Mouse (Mus musculus): Measurements from ENCODE around the gene Defb45. TPM values are rescaled to one million over a fixed set of nuclear protein-coding genes. Genes with fewer than 3 reads are reported as not detected.

The Defb45 gene
- polyA plus RNA-seq, 1 experiment from 2014 or later = not detected

- DNase-seq (ENCODE audit: low spot score) = no peak
Measured at GRCm38 (mm10) chr2:152629904-152630303, 30.7 kb upstream of the Defb45 start.

GRCm38 (mm10) chr2:152629239-152629638 lies 30.0 kb upstream of the Defb45 start:
- Histone ChIP-seq H3K4me3 (ENCODE audit: low read depth, low read length) (no peak overlapping the region), H3K4me2 (ENCODE audit: low read depth, low read length, severe bottlenecking) (no peak overlapping the region), H3K4me1 (replicated peaks; ENCODE audit: control insufficient read depth, insufficient read depth, low read length) (peaks cover 7% of the 10 kb centered on the region; the same call in 1 of the 2 replicates), H3K27ac (ENCODE audit: low read depth, low read length) (no peak overlapping the region), H3K36me3 (ENCODE audit: control insufficient read depth, insufficient read depth, low read length) (no peaks in the 10 kb centered on the region), H3K9ac (ENCODE audit: low read length) (no peak overlapping the region), H3K27me3 (ENCODE audit: control insufficient read depth, insufficient read depth, low read length) (peaks cover 37% of the 10 kb centered on the region), H3K9me3 (ENCODE audit: control insufficient read depth, low read length) (no peaks in the 10 kb centered on the region)
- no peak for DNase-seq (ENCODE audit: low spot score)
- WGBS = 71% methylated on average over 3 of the region's 3 CpGs
- no peak for ATAC-seq (replicated peaks; ENCODE audit: low FRiP score)

More at GRCm38 (mm10) chr2:152629904-152630303, 30.7 kb upstream of the Defb45 start:
- no peak overlapping the region for H3K27ac ChIP-seq (ENCODE audit: low read depth, low read length)
- peaks cover 35% of the 10 kb centered on the region for H3K27me3 ChIP-seq (ENCODE audit: control insufficient read depth, insufficient read depth, low read length)
- no peak for ATAC-seq (replicated peaks; ENCODE audit: low FRiP score)
- 90% methylated on average over 6 of the region's 6 CpGs for WGBS
- no peak overlapping the region for H3K4me2 ChIP-seq (ENCODE audit: low read depth, low read length, severe bottlenecking)
- no peak overlapping the region for H3K4me3 ChIP-seq (ENCODE audit: low read depth, low read length)
- H3K9ac ChIP-seq (ENCODE audit: low read length) = no peak overlapping the region
- H3K36me3 ChIP-seq (ENCODE audit: control insufficient read depth, insufficient read depth, low read length) = no peaks in the 10 kb centered on the region
- no peaks in the 10 kb centered on the region for H3K9me3 ChIP-seq (ENCODE audit: control insufficient read depth, low read length)
- peaks cover 7% of the 10 kb centered on the region; the same call in 1 of the 2 replicates for H3K4me1 ChIP-seq (replicated peaks; ENCODE audit: control insufficient read depth, insufficient read depth, low read length)

GRCm38 (mm10) chr2:152628066-152628465 lies 28.9 kb upstream of the Defb45 start:
- Histone ChIP-seq H3K4me2 (ENCODE audit: low read depth, low read length, severe bottlenecking) (no peak overlapping the region), H3K36me3 (ENCODE audit: control insufficient read depth, insufficient read depth, low read length) (no peaks in the 10 kb centered on the region), H3K4me1 (replicated peaks; ENCODE audit: control insufficient read depth, insufficient read depth, low read length) (peaks cover 7% of the 10 kb centered on the region; the same call in 1 of the 2 replicates), H3K27me3 (ENCODE audit: control insufficient read depth, insufficient read depth, low read length) (peaks cover 37% of the 10 kb centered on the region), H3K27ac (ENCODE audit: low read depth, low read length) (no peak overlapping the region), H3K9ac (ENCODE audit: low read length) (no peak overlapping the region), H3K4me3 (ENCODE audit: low read depth, low read length) (no peak overlapping the region), H3K9me3 (ENCODE audit: control insufficient read depth, low read length) (no peaks in the 10 kb centered on the region)
- ATAC-seq (replicated peaks; ENCODE audit: low FRiP score) = no peak
- DNase-seq (ENCODE audit: low spot score) = no peak
- WGBS = 43% methylated on average over 17 of the region's 17 CpGs

- no peaks in the 10 kb centered on the region for H3K36me3 ChIP-seq (ENCODE audit: control insufficient read depth, insufficient read depth, low read length)
- ATAC-seq (replicated peaks; ENCODE audit: low FRiP score) (peak; percentile 45), DNase-seq (ENCODE audit: low spot score) (peak; percentile 65)
- H3K9me3 ChIP-seq (ENCODE audit: control insufficient read depth, low read length) = no peaks in the 10 kb centered on the region
- no peak within 1 kb of the TSS for H3K27ac ChIP-seq (ENCODE audit: low read depth, low read length)
- H3K27me3 ChIP-seq (ENCODE audit: control insufficient read depth, insufficient read depth, low read length) = peaks cover 35% of the 10 kb centered on the region
- WGBS = under 1% methylated on average over 58 of the region's 59 CpGs
- H3K9ac ChIP-seq (ENCODE audit: low read length) = peak within 1 kb of the TSS; percentile 43; the same call in 1 of the 2 replicates
- H3K4me3 ChIP-seq (ENCODE audit: low read depth, low read length) = peak within 1 kb of the TSS; percentile 31
- H3K4me1 ChIP-seq (replicated peaks; ENCODE audit: control insufficient read depth, insufficient read depth, low read length) = peaks cover 7% of the 10 kb centered on the region; the same call in 1 of the 2 replicates
- peak within 1 kb of the TSS; percentile 64 for H3K4me2 ChIP-seq (ENCODE audit: low read depth, low read length, severe bottlenecking)
Measured at GRCm38 (mm10) chr2:152626774-152627591, 27.8 kb upstream of the Defb45 start, which contains the start of gene Rem1. TSS of gene Rem1 (plus strand) at chr2:152626951.

GRCm38 (mm10) chr2:152625256-152625655 lies 26.1 kb upstream of the Defb45 start:
- H3K4me3 ChIP-seq (ENCODE audit: low read depth, low read length) = no peak overlapping the region
- ATAC-seq (replicated peaks; ENCODE audit: low FRiP score) = 0 out of 2 replicates have a peak, but pooled peaks have one; percentile 33
- no peak overlapping the region for H3K9ac ChIP-seq (ENCODE audit: low read length)
- H3K4me1 ChIP-seq (replicated peaks; ENCODE audit: control insufficient read depth, insufficient read depth, low read length) = peaks cover 7% of the 10 kb centered on the region; the same call in 1 of the 2 replicates
- no peaks in the 10 kb centered on the region for H3K36me3 ChIP-seq (ENCODE audit: control insufficient read depth, insufficient read depth, low read length)
- H3K9me3 ChIP-seq (ENCODE audit: control insufficient read depth, low read length) = no peaks in the 10 kb centered on the region
- 0% methylated on average over 1 of the region's 1 CpGs for WGBS
- H3K4me2 ChIP-seq (ENCODE audit: low read depth, low read length, severe bottlenecking) = no peak overlapping the region
- no peak for DNase-seq (ENCODE audit: low spot score)
- H3K27me3 ChIP-seq (ENCODE audit: control insufficient read depth, insufficient read depth, low read length) = peaks cover 35% of the 10 kb centered on the region
- H3K27ac ChIP-seq (ENCODE audit: low read depth, low read length) = no peak overlapping the region

- Histone ChIP-seq H3K9me3 (ENCODE audit: control insufficient read depth, low read length) (no peaks in the 10 kb centered on the region), H3K4me2 (ENCODE audit: low read depth, low read length, severe bottlenecking) (no peak overlapping the region), H3K27me3 (ENCODE audit: control insufficient read depth, insufficient read depth, low read length) (peaks cover 35% of the 10 kb centered on the region), H3K9ac (ENCODE audit: low read length) (no peak overlapping the region), H3K4me1 (replicated peaks; ENCODE audit: control insufficient read depth, insufficient read depth, low read length) (peaks cover 7% of the 10 kb centered on the region; the same call in 1 of the 2 replicates), H3K27ac (ENCODE audit: low read depth, low read length) (no peak overlapping the region), H3K4me3 (ENCODE audit: low read depth, low read length) (no peak overlapping the region), H3K36me3 (ENCODE audit: control insufficient read depth, insufficient read depth, low read length) (no peaks in the 10 kb centered on the region)
- ATAC-seq (replicated peaks; ENCODE audit: low FRiP score) = no peak
- 84% methylated on average over 2 of the region's 2 CpGs for WGBS
- no peak for DNase-seq (ENCODE audit: low spot score)
Measured at GRCm38 (mm10) chr2:152624566-152624965, 25.4 kb upstream of the Defb45 start.

GRCm38 (mm10) chr2:152622953-152623352 lies 23.8 kb upstream of the Defb45 start, which contains the start of gene Defb25:
TSS of gene Defb25 (minus strand) at chr2:152623053.
- Histone ChIP-seq H3K9ac (ENCODE audit: low read length) (no peak within 1 kb of the TSS), H3K9me3 (ENCODE audit: control insufficient read depth, low read length) (no peaks in the 10 kb centered on the region), H3K27me3 (ENCODE audit: control insufficient read depth, insufficient read depth, low read length) (peaks cover 26% of the 10 kb centered on the region), H3K4me2 (ENCODE audit: low read depth, low read length, severe bottlenecking) (no peak within 1 kb of the TSS), H3K27ac (ENCODE audit: low read depth, low read length) (no peak within 1 kb of the TSS), H3K36me3 (ENCODE audit: control insufficient read depth, insufficient read depth, low read length) (no peaks in the 10 kb centered on the region), H3K4me3 (ENCODE audit: low read depth, low read length) (no peak within 1 kb of the TSS), H3K4me1 (replicated peaks; ENCODE audit: control insufficient read depth, insufficient read depth, low read length) (peaks cover 7% of the 10 kb centered on the region; the same call in 1 of the 2 replicates)
- no peak for ATAC-seq (replicated peaks; ENCODE audit: low FRiP score)
- DNase-seq (ENCODE audit: low spot score) = no peak
- 83% methylated on average over 7 of the region's 7 CpGs for WGBS

GRCm38 (mm10) chr2:152622151-152622550 lies 23.0 kb upstream of the Defb45 start:
- Histone ChIP-seq H3K9me3 (ENCODE audit: control insufficient read depth, low read length) (no peaks in the 10 kb centered on the region), H3K9ac (ENCODE audit: low read length) (no peak overlapping the region), H3K4me1 (replicated peaks; ENCODE audit: control insufficient read depth, insufficient read depth, low read length) (peaks cover 7% of the 10 kb centered on the region; the same call in 1 of the 2 replicates), H3K36me3 (ENCODE audit: control insufficient read depth, insufficient read depth, low read length) (no peaks in the 10 kb centered on the region), H3K27me3 (ENCODE audit: control insufficient read depth, insufficient read depth, low read length) (peaks cover 18% of the 10 kb centered on the region), H3K27ac (ENCODE audit: low read depth, low read length) (no peak overlapping the region), H3K4me2 (ENCODE audit: low read depth, low read length, severe bottlenecking) (no peak overlapping the region), H3K4me3 (ENCODE audit: low read depth, low read length) (no peak overlapping the region)
- DNase-seq (ENCODE audit: low spot score) = no peak
- no peak for ATAC-seq (replicated peaks; ENCODE audit: low FRiP score)
- 89% methylated on average over 13 of the region's 13 CpGs for WGBS

Data from forebrain, embryonic 11.5 days (tissue).